15 mouse cellular contexts compared by ENCODE assay signal in the genomic region with DNA sequence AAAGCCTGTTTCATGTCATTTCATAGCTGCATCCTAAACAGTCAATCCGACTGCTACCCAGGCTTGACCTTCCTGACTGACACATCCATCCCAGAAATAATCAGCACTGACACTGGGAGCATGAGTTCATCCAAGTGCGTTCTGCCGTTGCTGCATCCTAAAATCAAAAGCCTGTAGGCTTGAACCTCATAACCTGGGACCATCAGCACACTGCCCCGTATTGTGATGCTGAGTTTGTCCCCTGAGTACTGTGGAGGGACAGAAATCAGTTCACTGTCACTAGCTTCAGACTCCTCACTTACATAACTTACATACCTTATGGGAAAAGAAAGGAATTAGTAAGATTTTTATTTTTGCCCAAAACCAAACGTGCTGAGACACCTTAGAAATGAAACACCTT.
DNase-seq lines count a peak whose midpoint lies in the region; ATAC-seq lines count a peak whose summit lies in the region.
"Had no signal": no experiment of that assay in that cellular context is flagged by ENCODE, and none has a peak within 500 bp of the region (broad histone marks: within the 10 kb centered on the region; RNA-seq: fewer than 3 reads in every experiment).

No protein-coding gene starts in this region.

- peaks cover 21% of the 10 kb centered on the region for H3K4me1 ChIP-seq in heart, embryonic 15.5 days (replicated peaks)
- H3K4me1 ChIP-seq in midbrain, embryonic 11.5 days (ENCODE audit: control insufficient read depth, insufficient read depth, low read length), result peaks cover 14% of the 10 kb centered on the region
- H3K4me1 ChIP-seq in midbrain, embryonic 13.5 days (replicated peaks), result peaks cover 46% of the 10 kb centered on the region
- peaks cover 4% of the 10 kb centered on the region for H3K4me1 ChIP-seq in intestine, embryonic 16.5 days (ENCODE audit: control insufficient read depth, insufficient read depth, low read length)

- H3K9ac ChIP-seq in heart, embryonic 15.5 days, result no peak overlapping the region
- no peak overlapping the region for H3K9ac ChIP-seq in midbrain, embryonic 11.5 days (ENCODE audit: low read length)
- no peak overlapping the region for H3K9ac ChIP-seq in midbrain, embryonic 13.5 days (replicated peaks)
- H3K9ac ChIP-seq in intestine, embryonic 16.5 days (ENCODE audit: low read depth, low read length), result no peak overlapping the region
- H3K9ac ChIP-seq: hindbrain, embryonic 15.5 days had no signal

- 71% methylated on average over 5 of the region's 5 CpGs for whole genome bisulfite sequencing in heart, embryonic 15.5 days
- 79% methylated on average over 5 of the region's 5 CpGs for WGBS in midbrain, embryonic 11.5 days
- 73% methylated on average over 5 of the region's 5 CpGs for WGBS in midbrain, embryonic 13.5 days
- WGBS in intestine, embryonic 16.5 days, result 71% methylated on average over 5 of the region's 5 CpGs

- no peaks in the 10 kb centered on the region for H3K36me3 ChIP-seq in heart, embryonic 15.5 days
- H3K36me3 ChIP-seq in midbrain, embryonic 11.5 days (ENCODE audit: control insufficient read depth, insufficient read depth, low read length), result no peaks in the 10 kb centered on the region
- no peaks in the 10 kb centered on the region for H3K36me3 ChIP-seq in midbrain, embryonic 13.5 days
- no peaks in the 10 kb centered on the region for H3K36me3 ChIP-seq in intestine, embryonic 16.5 days (ENCODE audit: control insufficient read depth, insufficient read depth, low read length)
- H3K36me3 ChIP-seq: embryonic facial prominence, embryonic 10.5 days; heart, embryonic 13.5 days; hindbrain, embryonic 15.5 days had no signal

- H3K4me3 ChIP-seq in heart, embryonic 15.5 days, result no peak overlapping the region
- H3K4me3 ChIP-seq in midbrain, embryonic 11.5 days (ENCODE audit: low read depth, low read length), result no peak overlapping the region
- no peak overlapping the region for H3K4me3 ChIP-seq in midbrain, embryonic 13.5 days (replicated peaks)
- H3K4me3 ChIP-seq in intestine, embryonic 16.5 days (ENCODE audit: low read length), result no peak overlapping the region
- H3K4me3 ChIP-seq: embryonic facial prominence, embryonic 10.5 days; heart, embryonic 13.5 days; hindbrain, embryonic 15.5 days had no signal

- peak overlapping the region; percentile 8; the same call in 1 of the 2 replicates for H3K27ac ChIP-seq in heart, embryonic 15.5 days
- H3K27ac ChIP-seq in midbrain, embryonic 11.5 days (ENCODE audit: low read depth, low read length), result no peak overlapping the region; the same call in 1 of the 2 replicates
- H3K27ac ChIP-seq in midbrain, embryonic 13.5 days, result no peak overlapping the region
- peak overlapping the region; percentile 25; the same call in 1 of the 2 replicates for H3K27ac ChIP-seq in intestine, embryonic 16.5 days (ENCODE audit: low read length)
- H3K27ac ChIP-seq: embryonic facial prominence, embryonic 10.5 days; heart, embryonic 13.5 days; hindbrain, embryonic 15.5 days had no signal

- H3K27me3 ChIP-seq in heart, embryonic 15.5 days, result no peaks in the 10 kb centered on the region
- H3K27me3 ChIP-seq in midbrain, embryonic 11.5 days (ENCODE audit: control insufficient read depth, insufficient read depth, low read length), result no peaks in the 10 kb centered on the region
- H3K27me3 ChIP-seq in midbrain, embryonic 13.5 days, result no peaks in the 10 kb centered on the region
- no peaks in the 10 kb centered on the region for H3K27me3 ChIP-seq in intestine, embryonic 16.5 days (replicated peaks; ENCODE audit: control insufficient read depth, insufficient read depth, low read length)
- H3K27me3 ChIP-seq: heart, embryonic 13.5 days; hindbrain, embryonic 15.5 days had no signal

- no peak for ATAC-seq in heart, embryonic 15.5 days (replicated peaks; ENCODE audit: insufficient number of reproducible peaks, insufficient read depth, low FRiP score, low read depth)
- ATAC-seq in midbrain, embryonic 11.5 days (ENCODE audit: low FRiP score), result no peak
- no peak for ATAC-seq in midbrain, embryonic 13.5 days
- ATAC-seq in intestine, embryonic 16.5 days, result no peak

- DNase-seq in heart, postnatal 10 days, result no peak
- DNase-seq in midbrain, embryonic 11.5 days (ENCODE audit: low spot score, missing footprints), result peak; percentile 74
- no peak for DNase-seq in spleen, postnatal 36 days (ENCODE audit: low spot score in 2 of 2)
- DNase-seq: adrenal gland, adult 2 months; adrenal gland, postnatal 25 days; cerebellum, adult 18-20 months; cerebellum, adult 9-11 months; cerebellum, postnatal 36 days; gastrocnemius, postnatal 14 days had no signal

- intact Hi-C loops in heart, postnatal 10 days (cut with DNase I), result loop anchor here (5.0 kb wide), 1 partner anchor 133 kb away; no protein-coding TSS in a partner anchor

- H3K4me2 ChIP-seq in heart, embryonic 15.5 days, result no peak overlapping the region
- H3K4me2 ChIP-seq in midbrain, embryonic 11.5 days, result no peak overlapping the region
- H3K4me2 ChIP-seq in midbrain, embryonic 13.5 days (replicated peaks), result no peak overlapping the region
- H3K4me2 ChIP-seq in intestine, embryonic 16.5 days (ENCODE audit: low read depth, low read length), result no peak overlapping the region
- H3K4me2 ChIP-seq: heart, embryonic 13.5 days; hindbrain, embryonic 15.5 days had no signal

- no peaks in the 10 kb centered on the region for H3K9me3 ChIP-seq in heart, embryonic 15.5 days (replicated peaks)
- H3K9me3 ChIP-seq in midbrain, embryonic 11.5 days (ENCODE audit: control insufficient read depth, low read length), result no peaks in the 10 kb centered on the region
- H3K9me3 ChIP-seq in midbrain, embryonic 13.5 days, result no peaks in the 10 kb centered on the region
- H3K9me3 ChIP-seq in intestine, embryonic 16.5 days (ENCODE audit: control insufficient read depth, low read length), result no peaks in the 10 kb centered on the region
- H3K9me3 ChIP-seq: embryonic facial prominence, embryonic 10.5 days; heart, embryonic 13.5 days; hindbrain, embryonic 15.5 days had no signal

Comparison
In these comparisons a context has a peak if more than half of its experiments do, and no peak if none do; other contexts are left out.
1. H3K27ac ChIP-seq: peak in heart, embryonic 15.5 days (single experiment) and intestine, embryonic 16.5 days (single experiment); none in midbrain, embryonic 11.5 days (single experiment) and midbrain, embryonic 13.5 days (single experiment).